Mouse (Mus musculus) kidney, embryonic 15.5 days (tissue): Measurements from ENCODE around the gene Ubxn6. TPM values are rescaled to one million over a fixed set of nuclear protein-coding genes. Genes with fewer than 3 reads are reported as not detected.
A peak's percentile ranks its signal among the peaks of the same experiment; 100 is the strongest.

Experiments used
- ATAC-seq: fragments of 200-750 bp; cut with Nextera tagmentation; replicated peaks from 2 replicates; pipeline ENCODE4 v1.8.0; 2017; ENCODE audit warnings: moderate TSS enrichment; ENCODE audit not compliant: low FRiP score
- H3K27ac ChIP-seq: fragments of 300-500 bp; sonication (generic); 2 replicates; pipeline ENCODE4 v1.5.1; 2015; ENCODE audit warnings: mild to moderate bottlenecking, inconsistent platforms
- H3K27me3 ChIP-seq: fragments of 300-500 bp; sonication (generic); 2 replicates; pipeline ENCODE4 v1.6.1; 2015; ENCODE audit warnings: inconsistent platforms
- H3K36me3 ChIP-seq: fragments of 300-500 bp; sonication (generic); 2 replicates; pipeline ENCODE4 v1.6.1; 2015; ENCODE audit warnings: inconsistent platforms
- H3K4me1 ChIP-seq: fragments of 300-500 bp; sonication (generic); 2 replicates; pipeline ENCODE4 v1.6.1; 2015; ENCODE audit warnings: inconsistent platforms
- H3K4me2 ChIP-seq: fragments of 300-500 bp; sonication (generic); 2 replicates; pipeline ENCODE4 v1.6.1; 2015; ENCODE audit warnings: moderate library complexity, mild to moderate bottlenecking, inconsistent platforms
- H3K4me3 ChIP-seq: fragments of 300-500 bp; sonication (generic); replicated peaks from 2 replicates; pipeline ENCODE4 v1.5.1; 2015; ENCODE audit warnings: mild to moderate bottlenecking, inconsistent platforms
- H3K9ac ChIP-seq: fragments of 300-500 bp; sonication (generic); 2 replicates; pipeline ENCODE4 v1.6.1; 2015; ENCODE audit warnings: mild to moderate bottlenecking, inconsistent platforms
- H3K9me3 ChIP-seq: fragments of 300-500 bp; sonication (generic); replicated peaks from 2 replicates; pipeline ENCODE4 v1.6.1; 2016; ENCODE audit warnings: inconsistent platforms
- WGBS: fragments of 180-500 bp; shearing (Covaris S2); methylation state at CpG from one replicate; pipeline ENCODE4 v1.1.7; 2015; ENCODE audit warnings: mixed read lengths; 5-methylcytosine and 5-hydroxymethylcytosine counted together
- polyA plus RNA-seq: library from polyadenylated mRNA; unstranded; fragments of >200 nt; fragmentation: Nextera tagmentation; extraction: Ambion mirVana; gene quantifications from 2 replicates; pipeline ENCODE4 v1.2.1, GENCODE M21; 2015

The Ubxn6 gene
- polyA plus RNA-seq, 1 experiment from 2014 or later: 45.6 TPM

DNA sequence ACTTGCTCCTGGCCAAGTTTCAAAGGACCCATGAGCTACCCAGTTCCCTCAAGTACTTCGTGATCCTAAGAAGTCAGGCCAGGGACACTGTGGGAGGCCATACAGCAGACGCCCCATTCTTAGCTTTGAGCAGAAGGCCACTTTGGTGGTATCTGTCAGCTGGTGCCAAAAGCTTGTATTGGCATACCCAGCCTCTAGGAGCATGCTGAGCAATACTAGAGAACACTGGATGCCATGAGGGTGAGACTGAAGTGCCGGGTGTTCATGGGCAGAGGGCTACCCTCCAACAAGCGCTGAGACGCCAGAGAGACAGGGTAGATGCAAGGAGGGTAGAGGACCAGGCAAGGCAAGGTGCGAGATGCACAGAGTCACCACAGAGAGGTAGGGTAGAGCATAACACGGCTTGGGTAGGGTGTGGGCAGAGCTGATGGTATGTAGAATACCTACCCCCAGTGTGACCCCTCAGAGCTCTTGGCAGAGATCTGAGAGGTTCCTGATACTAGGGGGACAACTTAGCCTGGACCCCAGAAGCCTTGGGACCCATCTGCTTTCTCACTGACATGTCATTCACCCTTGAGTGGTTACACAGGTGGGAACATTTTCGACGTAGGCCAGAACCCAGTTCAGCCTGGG lies 44.5 kb downstream of the Ubxn6 start:
- WGBS: 87% methylated on average over 9 of the region's 9 CpGs
- Histone ChIP-seq H3K9me3 (no peaks in the 10 kb centered on the region), H3K9ac (no peak overlapping the region), H3K4me1 (peaks cover 73% of the 10 kb centered on the region), H3K27ac (peak overlapping the region; percentile 52; the same call in 1 of the 2 replicates), H3K4me2 (no peak overlapping the region), H3K36me3 (peaks cover 59% of the 10 kb centered on the region), H3K27me3 (no peaks in the 10 kb centered on the region), H3K4me3 (no peak overlapping the region)
- ATAC-seq: no peak

GRCm38 (mm10) chr17:56027801-56028441 lies 46.9 kb downstream of the Ubxn6 start:
- 88% methylated on average over 5 of the region's 5 CpGs for WGBS
- H3K4me2 ChIP-seq: no peak overlapping the region
- H3K9me3 ChIP-seq: no peaks in the 10 kb centered on the region
- H3K27me3 ChIP-seq: no peaks in the 10 kb centered on the region
- H3K4me3 ChIP-seq: no peak overlapping the region
- ATAC-seq: no peak
- H3K4me1 ChIP-seq: peaks cover 66% of the 10 kb centered on the region
- H3K9ac ChIP-seq: 0 out of 2 replicates have a peak overlapping the region, but pooled peaks have one; percentile 7
- peaks cover 47% of the 10 kb centered on the region for H3K36me3 ChIP-seq
- H3K27ac ChIP-seq: no peak overlapping the region; the same call in 1 of the 2 replicates

GRCm38 (mm10) chr17:56026881-56027280 lies 47.9 kb downstream of the Ubxn6 start:
- no peak for ATAC-seq
- Histone ChIP-seq H3K4me1 (peaks cover 67% of the 10 kb centered on the region), H3K4me3 (no peak overlapping the region), H3K9ac (no peak overlapping the region), H3K9me3 (no peaks in the 10 kb centered on the region), H3K36me3 (peaks cover 48% of the 10 kb centered on the region), H3K27ac (0 out of 2 replicates have a peak overlapping the region, but pooled peaks have one; percentile 23), H3K4me2 (no peak overlapping the region), H3K27me3 (no peaks in the 10 kb centered on the region)
- WGBS: 53% methylated on average over 1 of the region's 1 CpGs

GRCm38 (mm10) chr17:56026303-56026702 lies 48.5 kb downstream of the Ubxn6 start:
- 83% methylated on average over 1 of the region's 1 CpGs for WGBS

GRCm38 (mm10) chr17:56024931-56025330 lies 49.9 kb downstream of the Ubxn6 start:
- peaks cover 50% of the 10 kb centered on the region for H3K4me1 ChIP-seq
- H3K27me3 ChIP-seq: no peaks in the 10 kb centered on the region
- H3K36me3 ChIP-seq: peaks cover 45% of the 10 kb centered on the region
- H3K4me2 ChIP-seq: no peak overlapping the region
- H3K9ac ChIP-seq: no peak overlapping the region
- H3K4me3 ChIP-seq: no peak overlapping the region
- ATAC-seq: no peak
- H3K27ac ChIP-seq: no peak overlapping the region
- no peaks in the 10 kb centered on the region for H3K9me3 ChIP-seq
- 74% methylated on average over 5 of the region's 5 CpGs for WGBS

More at GRCm38 (mm10) chr17:56026303-56026702, 48.5 kb downstream of the Ubxn6 start:
- Histone ChIP-seq H3K9me3 (no peaks in the 10 kb centered on the region), H3K27ac (no peak overlapping the region), H3K36me3 (peaks cover 48% of the 10 kb centered on the region), H3K4me1 (peaks cover 62% of the 10 kb centered on the region), H3K27me3 (no peaks in the 10 kb centered on the region), H3K4me3 (no peak overlapping the region), H3K4me2 (no peak overlapping the region), H3K9ac (no peak overlapping the region)
- ATAC-seq: no peak

DNA sequence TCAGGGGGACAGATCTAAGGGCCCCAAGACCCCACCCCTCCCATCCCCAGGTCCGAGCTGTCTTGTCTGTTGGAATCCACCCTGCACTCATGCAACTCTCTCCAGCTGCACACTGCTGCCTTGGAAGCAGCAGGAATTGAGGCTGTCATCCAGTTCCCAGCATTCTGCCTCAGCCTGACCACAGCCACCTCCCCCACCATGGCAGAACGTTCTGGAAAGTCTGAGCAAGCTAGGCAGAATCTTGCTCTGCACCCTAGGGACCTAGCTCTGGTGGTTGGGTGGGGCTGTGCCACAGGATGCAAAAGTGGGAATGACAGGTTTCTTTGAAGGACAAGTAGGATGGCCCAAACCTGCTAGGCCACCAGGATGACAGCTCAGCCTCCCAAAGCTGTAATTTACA lies 50.4 kb downstream of the Ubxn6 start:
- no peaks in the 10 kb centered on the region for H3K9me3 ChIP-seq
- no peak overlapping the region for H3K27ac ChIP-seq
- no peak for ATAC-seq
- H3K4me3 ChIP-seq: no peak overlapping the region
- peaks cover 45% of the 10 kb centered on the region for H3K36me3 ChIP-seq
- H3K4me2 ChIP-seq: no peak overlapping the region
- no peak overlapping the region for H3K9ac ChIP-seq
- H3K4me1 ChIP-seq: peaks cover 50% of the 10 kb centered on the region
- no peaks in the 10 kb centered on the region for H3K27me3 ChIP-seq
- 56% methylated on average over 2 of the region's 2 CpGs for WGBS

DNA sequence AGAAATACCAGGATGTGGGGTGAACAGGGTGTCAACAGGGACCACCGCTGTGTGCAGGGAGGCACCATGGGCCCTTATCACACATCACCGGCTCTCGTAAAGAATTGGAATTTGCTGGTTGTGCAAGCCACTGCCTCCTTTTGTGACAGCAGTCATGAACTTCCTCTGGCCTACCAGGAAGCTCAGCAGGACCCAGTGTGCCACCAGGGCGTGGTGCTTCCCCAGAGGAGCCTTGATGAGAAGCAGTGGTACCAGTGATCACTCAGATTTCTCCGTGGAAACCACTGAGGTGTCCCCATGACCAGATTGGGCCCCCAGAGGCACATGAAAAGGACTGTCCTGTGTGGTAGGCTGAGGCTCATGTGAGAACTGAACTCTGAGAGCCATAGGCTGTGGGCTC lies 51.4 kb downstream of the Ubxn6 start:
- H3K27ac ChIP-seq: no peak overlapping the region
- H3K36me3 ChIP-seq: peaks cover 45% of the 10 kb centered on the region
- H3K9ac ChIP-seq: no peak overlapping the region
- 65% methylated on average over 5 of the region's 5 CpGs for WGBS
- no peak for ATAC-seq
- H3K9me3 ChIP-seq: no peaks in the 10 kb centered on the region
- H3K4me1 ChIP-seq: peaks cover 50% of the 10 kb centered on the region
- H3K27me3 ChIP-seq: no peaks in the 10 kb centered on the region
- no peak overlapping the region for H3K4me3 ChIP-seq
- no peak overlapping the region for H3K4me2 ChIP-seq

GRCm38 (mm10) chr17:56022989-56023290 lies 51.9 kb downstream of the Ubxn6 start:
- Histone ChIP-seq H3K9ac (no peak overlapping the region), H3K27ac (no peak overlapping the region), H3K4me2 (no peak overlapping the region), H3K4me3 (no peak overlapping the region), H3K27me3 (no peaks in the 10 kb centered on the region), H3K36me3 (peaks cover 45% of the 10 kb centered on the region), H3K9me3 (no peaks in the 10 kb centered on the region), H3K4me1 (peaks cover 48% of the 10 kb centered on the region)
- 67% methylated on average over 4 of the region's 4 CpGs for WGBS
- no peak for ATAC-seq

GRCm38 (mm10) chr17:56022131-56022988 lies 52.5 kb downstream of the Ubxn6 start:
- 45% methylated on average over 2 of the region's 2 CpGs for WGBS
- peaks cover 45% of the 10 kb centered on the region for H3K36me3 ChIP-seq
- no peak overlapping the region for H3K4me3 ChIP-seq
- no peak overlapping the region for H3K4me2 ChIP-seq
- no peaks in the 10 kb centered on the region for H3K9me3 ChIP-seq
- no peak overlapping the region; the same call in 1 of the 2 replicates for H3K27ac ChIP-seq
- no peak for ATAC-seq
- no peak overlapping the region for H3K9ac ChIP-seq
- H3K4me1 ChIP-seq: peaks cover 42% of the 10 kb centered on the region
- no peaks in the 10 kb centered on the region for H3K27me3 ChIP-seq

GRCm38 (mm10) chr17:56021161-56021910 lies 53.5 kb downstream of the Ubxn6 start:
- no peaks in the 10 kb centered on the region for H3K27me3 ChIP-seq
- H3K27ac ChIP-seq: no peak overlapping the region; the same call in 1 of the 2 replicates
- no peak overlapping the region for H3K4me2 ChIP-seq
- peaks cover 37% of the 10 kb centered on the region for H3K4me1 ChIP-seq
- H3K9me3 ChIP-seq: no peaks in the 10 kb centered on the region
- WGBS: 81% methylated on average over 4 of the region's 4 CpGs
- no peak overlapping the region for H3K9ac ChIP-seq
- H3K4me3 ChIP-seq: no peak overlapping the region
- H3K36me3 ChIP-seq: peaks cover 51% of the 10 kb centered on the region
- ATAC-seq: no peak

GRCm38 (mm10) chr17:56020400-56021084 lies 54.3 kb downstream of the Ubxn6 start:
- Histone ChIP-seq H3K9ac (no peak overlapping the region), H3K4me1 (peaks cover 29% of the 10 kb centered on the region), H3K9me3 (no peaks in the 10 kb centered on the region), H3K4me2 (no peak overlapping the region), H3K4me3 (no peak overlapping the region), H3K27me3 (no peaks in the 10 kb centered on the region), H3K27ac (no peak overlapping the region), H3K36me3 (peaks cover 57% of the 10 kb centered on the region)
- no peak for ATAC-seq
- 89% methylated on average over 6 of the region's 6 CpGs for WGBS
